Mouse (Mus musculus) heart, adult 2 months (tissue): ENCODE measurements at regions not wholly inside any gene's neighbourhood (a gene's known extent, or its start where the extent isn't known, plus 50 kb on each side); places are given as distances from the start of the nearest gene placed in this dataset.
A peak's percentile ranks its signal among the peaks of the same experiment; 100 is the strongest.
"Not testable (repeated sequence)": the region's sequence is repeated elsewhere in the genome, so short reads cannot be mapped to it uniquely, and the experiment has no call there.

ENCODE experiments used
- DNase-seq, 2 experiments: peaks; one replicate each; pipeline ENCODE4 v3.0.0; 2021
- H3K27ac ChIP-seq: fragments of 200-600 bp; 2 replicates; pipeline ENCODE4 v1.8.1; 2022
- H3K27me3 ChIP-seq: fragments of 200-500 bp; 2 replicates; pipeline ENCODE4 v1.6.1; 2012; ENCODE audit warnings: mild to moderate bottlenecking, low read length, inconsistent platforms, mixed read lengths; ENCODE audit not compliant: control insufficient read depth, insufficient read depth
- H3K36me3 ChIP-seq: fragments of 200-500 bp; 2 replicates; pipeline ENCODE4 v1.6.1; 2012; ENCODE audit warnings: low read length, inconsistent platforms; ENCODE audit not compliant: control insufficient read depth, insufficient read depth
- H3K4me1 ChIP-seq: fragments of 200-500 bp; 2 replicates; pipeline ENCODE4 v1.6.1; 2011; ENCODE audit warnings: low read length; ENCODE audit not compliant: control insufficient read depth, insufficient read depth
- H3K4me3 ChIP-seq: fragments of 200-600 bp; 2 replicates; pipeline ENCODE4 v1.8.1; 2022
- H3K79me2 ChIP-seq: fragments of 200-500 bp; replicated peaks from 2 replicates; pipeline ENCODE4 v1.6.1; 2012; ENCODE audit warnings: mild to moderate bottlenecking, inconsistent platforms, low read length, moderate library complexity, mixed read lengths; ENCODE audit not compliant: control insufficient read depth, insufficient read depth
- H3K9ac ChIP-seq: fragments of 200-500 bp; 2 replicates; pipeline ENCODE4 v1.6.1; 2012; ENCODE audit warnings: low read depth, mild to moderate bottlenecking, control low read depth, inconsistent platforms, low read length, mixed read lengths
- CTCF ChIP-seq: fragments of 200-600 bp; IDR thresholded peaks from 2 replicates; pipeline ENCODE4 v1.8.1; 2022; ENCODE audit warnings: antibody characterized with exemption, mild to moderate bottlenecking, moderate library complexity
- EP300 ChIP-seq: fragments of 200-500 bp; IDR thresholded peaks from 2 replicates; pipeline ENCODE4 v1.6.1; 2011; ENCODE audit warnings: low read depth, low read length, control low read depth; ENCODE audit not compliant: insufficient read depth
- POLR2A ChIP-seq: fragments of 200-500 bp; IDR thresholded peaks from 2 replicates; pipeline ENCODE4 v1.6.1; 2011; ENCODE audit warnings: mild to moderate bottlenecking, low read depth, low read length, control low read depth; ENCODE audit not compliant: insufficient read depth
- WGBS: fragments of 180-500 bp; shearing (Covaris S2); methylation state at CpG from one replicate; pipeline ENCODE4 v1.1.7; 2018; 5-methylcytosine and 5-hydroxymethylcytosine counted together
- intact Hi-C: fragments of 180-260 bp; cut with DNase I; formaldehyde crosslinking; loops from one replicate; pipeline ENCODE4 v1.15.1; 2025

DNA sequence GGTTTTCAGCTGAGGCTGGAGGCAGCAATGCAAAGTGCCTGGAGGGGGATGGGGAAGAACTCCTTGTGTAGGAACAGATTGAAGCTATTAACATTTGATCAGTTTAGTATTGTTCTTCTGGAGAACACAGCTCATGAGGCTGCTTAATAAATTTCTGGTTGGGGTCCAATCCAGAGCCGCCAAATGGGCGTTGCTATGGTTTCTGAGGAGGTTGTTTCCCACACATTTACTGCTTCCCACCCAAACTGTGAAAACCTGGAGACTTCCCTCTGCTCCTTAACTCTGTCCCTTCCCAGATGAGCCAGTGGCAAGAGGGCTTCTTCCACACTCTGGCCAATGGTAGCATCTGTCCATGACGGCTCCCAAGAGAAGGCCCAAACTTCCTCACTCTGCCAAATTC is 113.2 kb upstream of the Klf4 start:
- H3K4me3 ChIP-seq = no peak overlapping the region
- H3K27ac ChIP-seq = no peak overlapping the region
- intact Hi-C loops = no loop called here
- no peaks in the 10 kb centered on the region for H3K36me3 ChIP-seq
- TF ChIP-seq CTCF = no peak
- no peak for TF ChIP-seq EP300
- TF ChIP-seq POLR2A = no peak
- H3K27me3 ChIP-seq = 0 out of 2 replicates have a peak, but pooled peaks cover 1% of the 10 kb centered on the region
- H3K79me2 ChIP-seq = no peaks in the 10 kb centered on the region
- H3K4me1 ChIP-seq = peaks cover 7% of the 10 kb centered on the region
- WGBS = 79% methylated on average over 3 of the region's 3 CpGs
- no peak overlapping the region for H3K9ac ChIP-seq
- DNase-seq = no peak

DNA sequence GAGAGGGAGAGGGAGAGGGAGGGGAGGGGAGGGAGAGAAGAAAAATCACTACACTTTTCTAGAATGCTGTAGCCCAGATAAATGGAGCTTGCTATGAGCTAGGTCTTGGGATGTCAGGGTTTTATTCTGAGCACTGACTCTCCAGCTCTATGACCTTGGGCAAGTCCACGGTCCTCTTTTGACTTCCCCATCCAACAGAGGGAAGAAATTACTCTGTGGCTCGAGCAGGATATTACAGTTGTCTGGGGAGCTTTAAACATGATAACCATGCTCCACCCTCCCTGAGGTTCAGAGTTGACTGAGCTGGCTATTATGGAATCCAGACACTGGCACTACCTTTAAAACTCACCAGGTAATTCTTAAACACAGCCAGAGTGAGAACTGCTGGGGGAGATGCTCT is 112.6 kb upstream of the Klf4 start:
- TF ChIP-seq POLR2A (no peak), EP300 (no peak), CTCF (no peak)
- Histone ChIP-seq H3K79me2 (no peaks in the 10 kb centered on the region), H3K9ac (no peak overlapping the region), H3K4me3 (no peak overlapping the region), H3K36me3 (no peaks in the 10 kb centered on the region), H3K27me3 (0 out of 2 replicates have a peak, but pooled peaks cover 1% of the 10 kb centered on the region), H3K27ac (no peak overlapping the region), H3K4me1 (peaks cover 3% of the 10 kb centered on the region; the same call in 1 of the 2 replicates)
- WGBS = 77% methylated on average over 2 of the region's 2 CpGs
- intact Hi-C loops = no loop called here
- no peak for DNase-seq

DNA sequence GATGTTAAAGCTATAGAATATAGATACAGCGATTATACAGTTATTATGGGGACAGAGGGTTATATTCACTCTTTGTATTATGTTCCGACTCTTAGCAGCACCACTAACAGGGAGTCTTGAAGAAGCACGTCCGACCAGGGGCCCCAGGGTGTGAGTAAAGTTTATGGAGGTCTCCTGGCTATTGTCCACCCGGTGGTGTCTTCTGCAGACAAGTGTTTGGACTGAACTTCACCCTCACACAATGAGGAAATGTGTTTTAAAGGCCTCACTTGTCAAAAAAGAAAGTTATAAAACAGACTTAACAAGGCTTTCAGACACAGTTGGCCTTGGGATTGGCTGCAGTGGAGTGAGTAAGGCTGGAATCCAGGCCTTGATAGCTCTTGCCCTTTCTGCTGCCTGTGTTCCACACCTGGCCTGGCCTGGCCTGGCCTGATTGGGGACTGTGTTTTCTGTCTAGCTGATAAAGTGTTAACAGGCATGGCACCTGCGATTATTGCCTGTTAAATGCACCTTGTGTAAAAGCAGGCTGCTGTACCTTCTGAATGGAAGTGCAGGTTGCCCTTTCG is 102.8 kb upstream of the Klf4 start:
- peaks cover 1% of the 10 kb centered on the region for H3K4me1 ChIP-seq
- no peaks in the 10 kb centered on the region; the same call in 1 of the 2 replicates for H3K36me3 ChIP-seq
- intact Hi-C loops = no loop called here
- no peaks in the 10 kb centered on the region for H3K27me3 ChIP-seq
- no peak for DNase-seq
- 87% methylated on average over 7 of the region's 7 CpGs for WGBS
- H3K27ac ChIP-seq = no peak overlapping the region
- H3K9ac ChIP-seq = no peak overlapping the region
- no peak for TF ChIP-seq POLR2A
- no peak for TF ChIP-seq EP300
- no peak for TF ChIP-seq CTCF
- no peaks in the 10 kb centered on the region for H3K79me2 ChIP-seq
- H3K4me3 ChIP-seq = no peak overlapping the region

DNA sequence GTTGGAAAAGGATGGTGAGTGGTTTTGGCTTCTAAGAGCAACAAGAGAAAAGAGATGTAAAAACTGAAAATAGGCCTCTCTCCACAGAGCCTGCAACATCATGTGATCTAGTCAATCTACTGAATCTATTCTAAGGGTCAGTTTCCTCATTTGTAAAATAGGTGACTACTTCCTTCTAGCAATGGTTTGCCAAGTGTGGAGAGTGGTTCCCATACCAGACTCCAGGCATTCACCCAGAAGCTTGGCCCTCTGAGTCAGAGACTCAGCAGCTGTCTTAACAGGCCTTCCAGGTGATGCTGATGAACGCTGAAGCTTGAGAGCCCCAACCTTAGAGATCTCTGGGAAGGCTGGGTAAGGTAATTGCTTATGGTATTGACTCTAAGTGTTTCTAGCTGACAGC is 98.9 kb upstream of the Klf4 start:
- peak overlapping the region; percentile 46 for H3K27ac ChIP-seq
- no peaks in the 10 kb centered on the region for H3K27me3 ChIP-seq
- H3K4me1 ChIP-seq = peaks cover 1% of the 10 kb centered on the region
- no peak overlapping the region for H3K4me3 ChIP-seq
- H3K9ac ChIP-seq = no peak overlapping the region
- no peaks in the 10 kb centered on the region for H3K79me2 ChIP-seq
- H3K36me3 ChIP-seq = no peaks in the 10 kb centered on the region; the same call in 1 of the 2 replicates
- intact Hi-C loops = no loop called here
- DNase-seq = no peak
- TF ChIP-seq EP300 = no peak
- no peak for TF ChIP-seq CTCF
- TF ChIP-seq POLR2A = no peak
- WGBS = 80% methylated on average over 1 of the region's 1 CpGs

DNA sequence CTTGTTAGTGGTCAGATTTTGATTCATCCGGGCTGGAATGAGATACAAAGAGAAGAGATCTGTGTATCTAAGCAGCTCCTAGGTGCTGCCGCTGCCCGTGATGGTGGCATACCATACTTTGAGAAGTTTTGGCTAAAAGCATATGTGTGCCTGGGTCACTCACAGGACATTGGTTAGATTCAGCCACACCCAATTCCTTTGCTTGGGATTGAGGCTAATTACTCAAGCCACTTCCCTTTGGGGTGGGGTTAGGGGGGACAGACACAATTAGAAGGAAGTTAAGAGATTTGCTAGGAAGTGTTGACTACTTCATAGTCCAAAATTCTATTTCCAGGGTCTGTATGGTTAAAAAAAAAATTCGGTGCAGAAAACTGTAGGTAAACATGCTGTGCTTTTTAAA is 97.9 kb upstream of the Klf4 start:
- 55% methylated on average over 4 of the region's 4 CpGs for WGBS
- H3K36me3 ChIP-seq, H3K9ac ChIP-seq, H3K79me2 ChIP-seq, H3K27me3 ChIP-seq, H3K4me1 ChIP-seq, intact Hi-C loops, H3K4me3 ChIP-seq: not testable (repeated sequence)
- DNase-seq = peak in 1 of 2 experiments; percentile 21
- peak overlapping the region; percentile 46 for H3K27ac ChIP-seq

DNA sequence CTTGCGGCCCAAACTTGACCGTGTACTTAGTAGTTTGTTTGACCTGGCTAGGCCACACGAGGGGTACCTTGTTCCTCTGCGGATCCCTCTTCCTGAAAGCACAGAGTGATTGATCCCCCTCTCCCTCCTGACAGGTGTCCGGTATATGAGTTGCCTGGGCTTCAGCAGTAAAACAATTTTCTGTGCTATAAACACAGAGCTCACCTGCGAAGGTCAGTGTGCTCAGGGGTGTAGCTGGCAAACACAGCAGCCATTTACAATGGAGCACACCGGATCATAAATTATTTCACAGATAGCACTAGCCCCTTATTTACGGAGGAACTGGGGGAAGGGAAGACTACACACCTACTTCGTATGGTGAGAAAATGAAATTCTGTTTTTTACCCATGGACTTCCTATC is 92.5 kb upstream of the Klf4 start:
- Histone ChIP-seq H3K9ac (no peak overlapping the region), H3K4me3 (no peak overlapping the region), H3K27me3 (no peaks in the 10 kb centered on the region), H3K36me3 (peaks cover 7% of the 10 kb centered on the region; the same call in 1 of the 2 replicates), H3K4me1 (peaks cover 6% of the 10 kb centered on the region), H3K27ac (no peak overlapping the region), H3K79me2 (no peaks in the 10 kb centered on the region)
- no peak for DNase-seq
- TF ChIP-seq EP300 = no peak
- TF ChIP-seq CTCF = no peak
- TF ChIP-seq POLR2A = no peak
- intact Hi-C loops = no loop called here
- WGBS = 93% methylated on average over 9 of the region's 9 CpGs
